Mouse (Mus musculus) monocyte, adult 5-6 weeks (primary cell): Measurements from ENCODE around the gene Crip2. TPM values are rescaled to one million over a fixed set of nuclear protein-coding genes. Genes with fewer than 3 reads are reported as not detected.

Experiments used
- ATAC-seq: fragments of 153-309, 156-312 bp; replicated peaks from 2 replicates; pipeline ENCODE4 v1.8.0; 2017; ENCODE audit warnings: mild to moderate bottlenecking; ENCODE audit not compliant: low TSS enrichment, insufficient number of reproducible peaks, severe bottlenecking, poor library complexity, low FRiP score
- total RNA-seq: library from RNA; stranded (forward); fragments of 200-1000, 200-491, 200-594 nt; gene quantifications from 3 replicates; pipeline ENCODE4 v1.2.3, GENCODE M21; 2017

Crip2 gene
- total RNA-seq, 1 experiment from 2014 or later = 0.57 TPM

GRCm38 (mm10) chr12:113119516-113120410 lies 20.3 kb upstream of the Crip2 start:
- ATAC-seq = peak; percentile 78

DNA sequence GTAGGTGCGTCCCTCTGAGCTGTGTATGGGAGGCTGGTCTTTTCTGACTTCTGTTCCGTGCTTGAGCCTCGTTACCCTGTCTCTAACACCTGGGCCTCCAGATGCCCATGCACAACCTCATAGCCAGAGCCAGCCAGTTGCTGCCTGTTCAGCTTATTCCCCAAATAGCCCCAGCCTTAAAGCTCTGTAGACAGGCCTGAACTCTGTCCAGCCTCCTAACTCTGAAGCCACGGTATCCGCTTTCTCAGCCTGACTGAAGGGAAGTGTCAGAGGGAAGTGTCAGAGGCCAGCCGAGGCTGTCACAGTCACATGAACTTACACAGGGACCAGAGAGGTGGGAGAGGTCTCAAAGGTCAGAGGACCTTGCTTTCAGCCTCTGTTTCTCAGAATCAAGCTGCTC lies 15.3 kb upstream of the Crip2 start:
- no peak for ATAC-seq

GRCm38 (mm10) chr12:113130732-113131131 lies 9.3 kb upstream of the Crip2 start:
- no peak for ATAC-seq

DNA sequence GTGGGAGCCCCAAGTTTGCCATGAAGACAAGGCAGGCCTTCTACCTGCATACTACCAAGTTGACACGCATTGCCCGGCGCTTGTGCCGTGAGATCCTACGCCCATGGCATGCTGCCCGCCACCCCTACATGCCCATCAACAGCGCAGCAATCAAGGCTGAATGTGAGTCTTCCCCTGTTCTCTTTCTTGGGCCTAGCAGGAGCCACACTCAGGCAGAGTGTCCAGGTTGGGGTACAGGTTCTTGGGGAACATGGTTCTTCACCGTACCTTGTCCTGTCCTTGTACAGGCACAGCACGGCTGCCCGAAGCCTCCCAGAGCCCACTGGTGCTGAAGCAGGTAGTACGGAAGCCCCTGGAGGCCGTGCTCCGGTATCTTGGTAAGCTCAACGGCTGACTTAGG lies 8.4 kb upstream of the Crip2 start:
- no peak for ATAC-seq

GRCm38 (mm10) chr12:113132567-113132966 lies 7.5 kb upstream of the Crip2 start:
- ATAC-seq = no peak

- ATAC-seq = no peak
Observed at GRCm38 (mm10) chr12:113133260-113133659, 6.8 kb upstream of the Crip2 start.

DNA sequence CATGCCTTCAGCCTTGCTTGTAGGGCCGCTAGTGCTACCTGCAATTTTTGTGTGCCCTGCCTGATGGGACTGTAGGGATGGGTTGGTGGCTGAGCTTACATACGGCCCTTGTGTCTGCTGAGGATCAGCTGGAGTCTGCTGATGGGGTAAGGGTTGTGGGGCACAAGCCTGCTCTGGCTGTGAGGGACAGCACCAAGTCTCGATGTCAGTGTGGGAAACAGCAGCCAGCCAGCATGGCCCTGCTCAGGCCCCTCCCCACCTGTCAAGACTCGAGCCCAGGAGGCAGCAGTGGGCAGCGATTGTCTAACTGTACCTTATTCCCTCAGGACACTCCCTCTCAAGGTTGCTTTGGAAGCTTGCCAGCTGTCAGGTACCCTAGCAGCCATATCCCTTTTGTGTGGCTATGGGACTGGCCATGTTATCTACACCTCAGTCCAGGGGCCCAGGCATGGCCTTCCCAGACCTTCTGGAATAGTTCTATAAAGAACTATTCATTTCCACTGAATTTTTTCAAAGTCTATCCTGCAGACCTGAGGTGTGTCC lies 6.1 kb upstream of the Crip2 start:
- no peak for ATAC-seq

DNA sequence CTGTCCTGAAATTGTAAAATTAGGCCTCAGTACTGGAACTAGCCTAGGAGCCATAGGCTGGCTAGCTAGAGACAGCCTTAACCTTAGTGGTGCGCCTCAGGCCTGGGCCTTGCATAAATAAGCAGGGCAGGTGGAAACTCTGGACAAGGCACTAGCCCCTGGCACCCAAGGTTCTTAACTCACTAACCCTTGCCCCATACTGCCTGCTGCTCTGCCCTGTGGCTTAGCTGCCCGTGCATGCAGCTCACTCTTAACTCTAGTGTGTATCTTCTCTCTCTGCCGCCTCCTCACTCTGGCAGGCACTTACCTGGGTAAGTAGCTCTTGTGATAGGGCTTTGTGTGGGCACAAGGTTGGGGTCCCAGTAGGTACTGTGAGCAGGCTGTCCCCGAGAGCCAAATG lies 5.5 kb upstream of the Crip2 start:
- no peak for ATAC-seq

DNA sequence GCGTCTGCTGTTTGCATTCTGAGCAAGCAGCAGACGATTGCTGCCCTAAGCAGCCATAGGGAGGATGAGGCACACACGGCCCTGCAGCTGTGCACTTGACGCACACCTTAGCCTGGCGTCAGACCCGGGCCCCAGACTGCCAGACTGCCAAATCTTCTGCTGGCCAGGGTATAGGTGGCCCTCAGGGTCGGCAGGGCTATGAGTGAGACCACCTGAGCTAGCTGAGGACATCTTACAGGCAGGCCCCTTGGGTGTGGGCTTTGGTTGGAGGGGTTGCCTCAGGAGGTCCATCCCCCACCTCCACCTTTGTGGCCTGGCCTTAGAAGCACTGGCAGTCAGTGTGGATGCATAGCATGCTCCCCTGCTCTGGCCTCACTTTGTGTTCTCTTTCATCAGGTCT lies 4.6 kb upstream of the Crip2 start:
- ATAC-seq = no peak

GRCm38 (mm10) chr12:113136492-113137020 lies 3.5 kb upstream of the Crip2 start:
- ATAC-seq = no peak

DNA sequence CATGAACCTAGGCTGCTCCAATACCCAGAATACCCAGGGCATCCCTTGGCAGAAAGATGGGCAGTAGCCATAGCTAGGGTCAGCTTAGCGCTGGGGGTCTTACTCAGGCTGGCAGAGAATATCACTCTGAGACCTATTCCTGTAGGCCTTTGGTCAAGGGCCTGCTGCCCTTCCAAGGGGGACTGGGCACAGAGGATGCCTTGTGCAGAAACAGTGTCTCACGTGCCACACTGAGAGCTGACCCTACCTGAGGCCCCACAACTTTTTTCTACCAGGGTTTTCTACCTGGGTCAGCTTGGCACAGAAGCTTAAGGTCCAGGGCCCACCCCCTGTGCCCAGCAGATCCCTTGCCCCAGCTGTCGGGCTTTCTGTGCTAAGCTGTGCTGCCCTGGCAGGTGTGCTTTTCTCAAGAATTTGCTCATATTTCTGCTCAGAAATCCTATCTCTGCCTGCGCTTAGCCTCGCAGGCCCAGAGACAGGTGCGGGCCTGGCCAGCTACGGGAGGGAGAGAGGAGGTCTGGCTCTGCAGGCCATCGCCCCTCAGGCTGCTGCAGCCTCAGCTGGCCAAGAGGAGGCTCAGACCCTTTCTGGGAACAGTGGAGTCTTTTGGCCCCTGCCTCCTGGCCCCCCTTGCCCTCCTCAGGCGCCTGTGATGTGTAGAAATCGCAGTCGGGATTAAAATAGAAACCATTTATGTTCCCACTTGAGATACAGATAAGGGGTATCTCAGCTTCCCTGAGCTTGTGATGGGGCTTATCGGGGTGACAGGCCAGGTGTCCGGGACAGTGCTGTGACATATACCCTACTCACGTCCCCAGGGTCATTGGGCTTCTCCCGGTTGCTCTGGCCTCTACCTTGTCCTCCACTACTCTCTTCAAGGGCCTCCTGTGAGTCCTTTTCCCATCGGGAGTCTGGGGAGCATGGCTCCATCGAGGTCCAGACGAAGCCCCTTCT lies 2.5 kb upstream of the Crip2 start:
- no peak for ATAC-seq

- no peak for ATAC-seq
Observed at GRCm38 (mm10) chr12:113138291-113138690, 1.7 kb upstream of the Crip2 start.

DNA sequence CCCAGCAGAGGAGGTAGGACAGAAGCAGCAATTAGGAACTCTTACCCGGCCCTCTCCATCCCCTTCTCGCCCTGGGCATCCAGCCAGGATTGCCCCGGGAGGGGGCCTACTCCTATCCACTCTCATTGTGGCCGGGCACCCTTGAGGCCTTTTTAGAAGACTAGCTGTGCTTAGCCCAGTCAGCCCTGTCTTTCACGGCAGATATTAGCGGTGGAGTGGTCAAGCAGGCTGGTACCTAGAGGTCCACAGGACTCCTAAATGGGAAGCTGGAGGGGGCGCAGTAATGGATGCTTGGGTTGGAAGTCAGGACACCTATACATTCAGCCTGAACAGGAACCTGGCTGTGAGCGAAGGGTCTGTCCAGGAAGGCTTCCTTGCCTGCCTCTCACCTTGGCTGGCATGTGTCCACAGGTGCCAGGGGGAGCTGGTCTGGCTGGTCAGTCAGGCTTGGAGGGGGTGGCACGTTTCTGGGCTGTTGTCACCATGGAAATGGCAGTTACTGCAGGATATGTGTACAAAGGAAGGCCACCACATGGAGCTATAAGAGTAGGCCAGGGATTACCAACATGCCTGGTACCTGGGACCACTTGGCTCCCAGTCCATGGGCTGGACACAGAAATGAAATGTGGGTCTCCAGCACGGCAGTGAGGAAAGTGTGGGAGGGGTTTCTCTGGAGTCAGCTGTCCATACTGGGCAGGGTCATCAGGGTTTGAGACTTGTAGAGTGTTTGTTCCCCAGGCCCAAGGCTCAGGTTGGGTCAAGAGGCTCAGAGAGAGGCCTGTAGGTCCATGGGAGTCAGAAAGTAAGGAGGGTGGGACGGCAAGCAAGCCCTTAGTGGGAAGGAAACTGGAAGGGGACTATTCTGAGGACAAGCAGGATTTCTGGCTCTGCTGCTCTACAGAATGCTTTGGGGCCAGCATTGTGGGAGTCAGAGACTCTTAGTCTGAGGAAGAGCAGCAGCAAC lies 853 bp upstream of the Crip2 start:
- no peak for ATAC-seq

- no peak for ATAC-seq
Observed at GRCm38 (mm10) chr12:113140616-113141411, 778 bp downstream of the Crip2 start.

DNA sequence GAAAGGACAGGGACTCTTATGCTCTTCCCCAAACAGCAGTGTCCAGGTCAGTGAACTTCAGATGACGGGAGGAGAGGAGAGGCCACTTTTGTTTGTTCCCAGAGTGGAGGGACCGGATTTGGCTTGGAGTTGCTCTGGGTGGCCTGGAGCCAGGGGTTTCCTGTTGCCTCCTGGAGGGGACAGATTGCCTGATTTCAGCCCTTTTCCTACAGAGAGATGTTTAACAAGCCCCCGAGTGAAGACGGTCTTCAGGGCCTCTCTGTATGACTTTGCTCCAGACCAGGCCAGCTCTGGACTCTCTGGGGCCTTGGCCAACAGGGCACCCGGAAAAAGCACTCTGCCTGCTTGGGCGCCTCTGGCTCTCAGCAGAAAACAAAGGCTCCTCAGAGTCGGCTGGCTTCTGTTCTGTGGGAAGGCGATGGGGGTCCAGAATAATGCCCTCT lies 1.5 kb downstream of the Crip2 start:
- no peak for ATAC-seq

GRCm38 (mm10) chr12:113142021-113142975 lies 2.3 kb downstream of the Crip2 start:
- no peak for ATAC-seq
